Mouse (Mus musculus) heart, postnatal 4 days (tissue): ENCODE results near the gene Hnrnph1. TPM values are rescaled to one million over a fixed set of nuclear protein-coding genes. Genes with fewer than 3 reads are reported as not detected.

Source experiments
- DNase-seq: peaks from one replicate; pipeline ENCODE4 v3.0.0; 2021
- microRNA-seq, 2 experiments: library from miRNA; unstranded; fragments of <30 nt; microRNA quantifications; one replicate each; pipeline ENCODE4 v1.2.0; 2021 to 2022
- total RNA-seq, 2 experiments: library from RNA; stranded (reverse); gene quantifications; 2 replicates each; pipeline ENCODE4 v1.2.3; 2021

Gene Hnrnph1
- total RNA-seq, 2 experiments from 2014 or later = 191 to 216 TPM

GRCm38 (mm10) chr11:50407235-50407634 is 30.4 kb downstream of the Hnrnph1 start:
- DNase-seq = no peak

DNA sequence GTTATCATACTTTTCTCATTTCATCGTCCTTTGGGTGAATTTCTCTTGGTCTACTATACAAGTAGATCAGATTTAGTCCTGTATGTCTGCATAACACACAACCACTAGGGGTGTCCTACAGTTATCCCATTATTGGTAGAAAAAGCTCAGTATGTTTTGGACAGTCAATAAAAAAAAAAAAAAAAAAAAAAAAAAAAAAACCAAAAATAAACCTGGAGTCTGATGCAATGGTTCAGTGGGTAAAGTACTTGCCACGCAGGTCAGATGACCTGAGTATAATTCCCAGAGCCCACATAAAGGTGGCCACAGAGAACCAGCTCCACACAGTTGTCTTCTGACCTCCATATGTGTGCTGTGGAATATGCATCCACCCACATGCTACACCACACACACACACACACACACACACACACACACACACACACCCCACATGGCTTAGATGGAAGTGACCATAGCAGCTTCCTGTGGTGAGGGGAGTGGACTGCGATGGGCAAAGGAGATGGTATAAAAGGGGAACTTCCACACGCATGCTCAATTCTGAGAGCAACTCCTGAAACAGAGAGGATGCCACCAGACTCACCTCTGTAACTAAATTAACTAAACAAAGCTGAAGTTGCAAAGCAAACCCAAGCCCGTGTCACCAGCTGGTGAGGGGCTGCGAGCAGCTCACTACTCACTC is 38.9 kb downstream of the Hnrnph1 start:
- DNase-seq = no peak

- DNase-seq = no peak
Observed at GRCm38 (mm10) chr11:50417856-50418255, 41.1 kb downstream of the Hnrnph1 start.

GRCm38 (mm10) chr11:50421461-50421860 is 44.7 kb downstream of the Hnrnph1 start:
- DNase-seq = no peak

DNA sequence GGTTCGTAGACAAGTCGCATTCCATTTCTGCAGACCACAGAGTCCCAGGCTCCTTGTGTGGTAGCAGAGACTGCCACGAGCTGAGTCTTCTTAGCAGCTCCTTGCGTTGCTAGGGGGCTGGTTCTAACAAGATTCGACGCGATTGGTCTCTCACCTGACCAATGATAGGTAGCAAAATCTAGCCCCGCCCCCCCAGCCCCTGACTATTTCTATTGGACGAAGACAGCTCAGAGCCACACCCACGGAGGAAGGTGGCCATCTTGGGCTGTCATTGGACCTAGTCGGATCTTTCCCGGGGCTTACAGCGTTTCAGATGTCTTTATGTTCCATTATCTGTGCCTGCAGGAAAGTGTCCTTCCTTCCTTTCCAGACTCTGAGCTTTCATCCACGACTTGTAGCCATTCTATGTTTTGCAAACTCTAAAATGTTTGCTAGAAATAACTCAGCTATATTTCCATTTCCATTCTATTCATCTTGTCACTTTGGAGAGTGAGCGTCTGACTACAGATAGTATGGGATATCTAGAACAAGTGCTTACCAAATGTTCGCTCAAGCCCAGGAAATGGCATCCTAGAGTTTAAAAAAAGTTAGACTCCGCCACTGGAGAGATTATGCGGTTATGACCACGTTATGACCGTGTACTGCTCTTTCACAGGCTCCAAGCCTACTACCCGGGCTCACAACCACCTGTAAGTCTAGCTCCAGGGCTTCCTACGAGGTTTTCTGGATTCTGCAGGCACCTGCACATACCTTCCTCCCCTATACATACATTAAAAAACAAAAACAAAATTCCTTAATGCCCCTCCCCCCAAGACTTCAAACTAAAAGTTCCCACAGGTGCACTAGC is 45.4 kb downstream of the Hnrnph1 start:
- peak; percentile 49 for DNase-seq

DNA sequence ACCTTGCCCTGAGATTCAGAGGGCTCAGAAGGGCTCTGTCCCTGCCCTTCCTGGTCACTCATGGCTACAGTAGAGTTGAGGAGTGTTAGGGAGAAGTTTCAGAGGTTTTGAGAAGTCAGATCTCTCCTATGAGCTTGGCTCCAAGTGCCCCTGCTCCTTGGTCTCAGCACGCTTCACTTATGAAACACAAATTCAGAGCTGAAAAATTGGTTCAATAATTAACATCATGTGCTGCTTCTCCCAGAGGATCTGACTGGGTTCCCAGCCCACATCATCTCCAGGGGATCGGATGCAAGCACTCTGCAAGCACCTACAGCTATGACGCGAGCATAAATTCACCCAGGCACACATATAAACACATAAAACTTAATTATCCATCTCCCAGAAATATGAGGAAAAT is 49.3 kb downstream of the Hnrnph1 start:
- DNase-seq = no peak

GRCm38 (mm10) chr11:50430277-50431133 is 53.7 kb downstream of the Hnrnph1 start, which contains the start of gene Rufy1:
TSS of gene Rufy1 (minus strand) at chr11:50431125.
- peak; percentile 88 for DNase-seq

DNA sequence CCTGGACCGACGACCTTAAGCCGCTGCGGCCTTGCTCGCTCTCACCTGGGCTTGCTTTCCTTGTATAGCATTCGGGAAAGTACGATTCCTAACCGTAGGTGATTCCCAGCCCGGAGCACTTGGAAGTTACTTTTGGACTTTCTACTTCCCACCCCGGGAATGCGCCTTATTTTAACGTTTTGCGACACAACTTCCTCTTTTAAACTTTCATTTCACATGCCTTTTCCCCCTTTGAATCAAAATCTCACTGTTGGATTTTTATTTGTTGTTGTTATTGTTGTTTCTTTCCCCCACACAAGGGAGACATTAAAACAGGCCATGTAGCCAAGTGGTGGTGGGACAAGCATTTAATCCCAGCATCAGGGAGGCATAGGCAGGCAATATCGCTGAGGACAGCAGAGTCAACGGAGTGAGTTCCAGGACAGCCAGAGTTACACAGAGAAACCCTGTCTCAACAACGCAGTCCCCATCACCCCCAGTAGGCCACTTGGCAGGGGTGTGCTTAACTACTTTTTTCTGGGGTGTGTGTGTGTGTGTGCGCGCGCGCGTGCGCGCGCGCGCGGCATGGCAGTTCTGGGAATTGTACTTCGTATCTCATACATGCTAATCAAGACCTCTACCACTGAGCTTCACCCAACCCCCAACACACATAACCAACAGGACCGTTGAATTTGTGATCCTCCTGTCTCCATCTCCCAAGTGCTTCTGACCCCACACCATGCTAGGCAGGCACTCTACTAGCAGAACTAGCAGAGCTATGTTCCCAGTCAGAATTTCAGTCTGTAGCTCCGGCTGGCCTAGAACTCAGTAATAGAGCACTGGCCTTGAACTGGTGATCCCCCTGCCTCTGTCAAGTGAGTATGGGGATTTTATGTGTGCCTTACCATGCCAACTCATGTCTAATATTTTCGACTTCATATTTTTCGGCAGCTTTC is 54.6 kb downstream of the Hnrnph1 start:
- DNase-seq = peak; percentile 18

GRCm38 (mm10) chr11:50432069-50432440 is 55.3 kb downstream of the Hnrnph1 start:
- DNase-seq = no peak

DNA sequence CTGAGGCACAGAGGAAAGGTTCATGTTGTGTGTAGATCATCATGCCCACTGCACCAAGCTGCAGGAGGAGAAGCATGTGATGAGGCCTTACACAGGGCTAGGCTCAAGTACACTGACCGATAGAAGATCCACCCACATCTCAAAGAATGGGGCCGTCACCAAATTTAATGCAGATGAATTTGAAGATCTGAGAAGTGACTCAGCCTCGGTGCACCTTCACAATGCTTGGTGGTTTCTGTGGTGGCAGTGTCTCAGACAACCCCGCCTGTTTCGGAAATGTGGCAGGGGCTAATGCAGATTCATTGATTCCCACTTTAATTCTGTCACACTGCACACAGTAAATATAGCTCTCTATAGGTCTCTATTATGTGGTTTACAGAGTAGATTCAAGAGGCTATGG is 56.1 kb downstream of the Hnrnph1 start:
- no peak for DNase-seq

Small RNAs within 50 kb of the gene (microRNA-seq; reads per million reads assigned to microRNA genes)
- 0 reads per million in 2 experiments for gene Mir804

Other genes with a start within 250 kb of the Hnrnph1 start
- 10 to 100 TPM; 40.6 to 42.4 TPM for gene Tbc1d9b, start 245.6 kb upstream of the Hnrnph1 start, total RNA-seq
- gene Mrnip, start 202.5 kb upstream of the Hnrnph1 start, total RNA-seq = 1 to 10 TPM; 7.7 to 8.0 TPM
- 100 to 1,000 TPM; 178 to 180 TPM for gene Sqstm1, start 166.2 kb upstream of the Hnrnph1 start, total RNA-seq
- 100 to 1,000 TPM; 117 to 120 TPM for gene Mgat4b, start 166.1 kb upstream of the Hnrnph1 start, total RNA-seq
- 1 to 10 TPM; 2.0 to 2.7 TPM for gene Ltc4s, start 138.4 kb upstream of the Hnrnph1 start, total RNA-seq
- gene Maml1, start 84.7 kb upstream of the Hnrnph1 start, total RNA-seq = 10 to 100 TPM; 19.6 to 20.2 TPM
- gene Canx, start 51.3 kb upstream of the Hnrnph1 start, total RNA-seq = 100 to 1,000 TPM; 322 to 335 TPM
- not detected for gene Cby3, start 22.5 kb upstream of the Hnrnph1 start, total RNA-seq
- gene Rufy1, start 54.1 kb downstream of the Hnrnph1 start, total RNA-seq = 10 to 100 TPM; 27.1 to 27.9 TPM
- 10 to 100 TPM; 28.5 to 32.0 TPM for gene Adamts2, start 225.1 kb downstream of the Hnrnph1 start, total RNA-seq